In the genomic region with DNA sequence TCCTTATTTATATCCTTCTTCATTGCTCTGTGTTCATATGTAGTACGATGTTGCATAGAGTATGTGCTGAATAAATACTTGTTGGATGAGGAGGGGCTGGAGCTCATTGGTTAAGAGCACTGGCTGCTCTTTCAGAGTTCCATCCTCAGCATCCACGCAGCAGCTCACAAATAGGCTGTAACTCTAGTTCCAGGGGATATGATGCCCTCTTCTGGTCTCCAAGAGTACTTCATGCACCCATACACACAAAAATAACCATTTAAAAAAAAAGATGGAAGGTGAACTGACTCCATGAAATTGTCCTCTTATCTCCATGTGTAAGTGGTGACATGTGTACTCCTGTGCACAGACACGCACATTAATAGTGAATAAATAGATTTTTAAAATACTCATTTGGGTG, we compare ENCODE assay signal across 11 mouse cellular contexts. TPM values are rescaled to one million over a fixed set of nuclear protein-coding genes. Genes with fewer than 3 reads are reported as not detected.
DNase-seq lines count a peak whose midpoint lies in the region; ATAC-seq and TF ChIP-seq lines count a peak whose summit lies in the region.
"Had no signal": no experiment of that assay in that cellular context is flagged by ENCODE, and none has a peak within 500 bp of the region (broad histone marks: within the 10 kb centered on the region; RNA-seq: fewer than 3 reads in every experiment).

No protein-coding gene starts in this region.

- no peak overlapping the region for H3K4me3 ChIP-seq in kidney, postnatal 0 days (replicated peaks; ENCODE audit: low read depth, low read length)
- H3K4me3 ChIP-seq: heart, embryonic 10.5 days; midbrain, embryonic 12.5 days had no signal

- no peaks in the 10 kb centered on the region for H3K4me1 ChIP-seq in kidney, postnatal 0 days (replicated peaks; ENCODE audit: insufficient read depth, low read length)
- H3K4me1 ChIP-seq: heart, embryonic 10.5 days had no signal

- peak; percentile 64 for TF ChIP-seq CTCF in kidney, postnatal 0 days (IDR thresholded peaks at IDR 0.05; ENCODE audit: low read depth)

- no peak overlapping the region for H3K27ac ChIP-seq in kidney, postnatal 0 days
- H3K27ac ChIP-seq: heart, embryonic 10.5 days; midbrain, embryonic 12.5 days had no signal

- ATAC-seq in kidney, postnatal 0 days (replicated peaks; ENCODE audit: low FRiP score, low read depth): no peak
- ATAC-seq in common myeloid progenitor, adult 5-6 weeks (replicated peaks; ENCODE audit: low read depth, poor library complexity, severe bottlenecking): peak; percentile 64

- H3K4me2 ChIP-seq in kidney, postnatal 0 days (ENCODE audit: low read length): no peak overlapping the region
- H3K4me2 ChIP-seq: midbrain, embryonic 12.5 days had no signal

- no peaks in the 10 kb centered on the region for H3K27me3 ChIP-seq in kidney, postnatal 0 days (ENCODE audit: insufficient read depth, low read length)
- H3K27me3 ChIP-seq: midbrain, embryonic 12.5 days had no signal

- DNase-seq in kidney, postnatal 0 days (ENCODE audit: low spot score): peak; percentile 46
- DNase-seq in kidney, postnatal 10 days: no peak
- peak; percentile 68 for DNase-seq in 3T3-L1 (ENCODE audit: low read depth, low spot score)
- peak; percentile 29 for DNase-seq in A20 (ENCODE audit: low read depth, low spot score)
- DNase-seq in urinary bladder, postnatal 10 days (ENCODE audit: low spot score): no peak
- no peak for DNase-seq in adrenal gland, postnatal 25 days
- DNase-seq in heart, postnatal 25 days (ENCODE audit: low spot score): no peak
- DNase-seq: adrenal gland, postnatal 36 days had no signal

- H3K9ac ChIP-seq in kidney, postnatal 0 days (ENCODE audit: low read depth, low read length): no peak overlapping the region
- H3K9ac ChIP-seq: midbrain, embryonic 12.5 days had no signal

- no peaks in the 10 kb centered on the region for H3K36me3 ChIP-seq in kidney, postnatal 0 days (ENCODE audit: insufficient read depth, low read length)
- H3K36me3 ChIP-seq: heart, embryonic 10.5 days; midbrain, embryonic 12.5 days had no signal

- H3K9me3 ChIP-seq in kidney, postnatal 0 days (replicated peaks; ENCODE audit: low read length): no peaks in the 10 kb centered on the region
- H3K9me3 ChIP-seq: heart, embryonic 10.5 days; midbrain, embryonic 12.5 days had no signal

- 47% methylated on average over 3 of the region's 3 CpGs for WGBS in kidney, postnatal 0 days

- intact Hi-C loops in heart, postnatal 25 days (cut with DNase I): no loop called here

RNA-seq across cellular contexts. Expression of gene Gripap1, which starts 3.8 kb away (rescaled TPM):
- polyA plus RNA-seq in kidney, postnatal 0 days (2015; fragmentation: Nextera tagmentation; extraction: Ambion mirVana): 29.6 and 30.1 TPM in 2 replicates
- 73.1 and 85.8 TPM in 2 replicates for total RNA-seq in common myeloid progenitor, adult 5-6 weeks (2017)
- 61.2 and 64.9 TPM in 2 replicates for total RNA-seq in adrenal gland, postnatal 25 days (2021)
- total RNA-seq in heart, postnatal 25 days (2021): 10 to 100 TPM; 24.7 to 26.9 TPM

RNA-seq across cellular contexts. Expression of gene Kcnd1, which starts 28.7 kb away (rescaled TPM):
- polyA plus RNA-seq in kidney, postnatal 0 days (2015; fragmentation: Nextera tagmentation; extraction: Ambion mirVana): 0.68 and 0.83 TPM in 2 replicates
- 0.91 TPM in 1 of 2 replicates, not detected in the other for total RNA-seq in common myeloid progenitor, adult 5-6 weeks (2017)
- 1.0 and 1.2 TPM in 2 replicates for total RNA-seq in adrenal gland, postnatal 25 days (2021)
- total RNA-seq in heart, postnatal 25 days (2021): under 1 TPM; 0.22 to 0.23 TPM

RNA-seq across cellular contexts. Expression of gene Tfe3, which starts 31.0 kb away (rescaled TPM):
- 22.9 and 24.1 TPM in 2 replicates for polyA plus RNA-seq in kidney, postnatal 0 days (2015; fragmentation: Nextera tagmentation; extraction: Ambion mirVana)
- total RNA-seq in common myeloid progenitor, adult 5-6 weeks (2017): 7.1 and 10.1 TPM in 2 replicates
- total RNA-seq in adrenal gland, postnatal 25 days (2021): 40.7 and 45.0 TPM in 2 replicates
- 10 to 100 TPM; 15.0 to 16.8 TPM for total RNA-seq in heart, postnatal 25 days (2021)

RNA-seq across cellular contexts. Expression of gene Ccdc120, which starts 42.7 kb away (rescaled TPM):
- polyA plus RNA-seq in kidney, postnatal 0 days (2015; fragmentation: Nextera tagmentation; extraction: Ambion mirVana): 16.8 and 17.4 TPM in 2 replicates
- 5.2 and 6.8 TPM in 2 replicates for total RNA-seq in common myeloid progenitor, adult 5-6 weeks (2017)
- total RNA-seq in adrenal gland, postnatal 25 days (2021): 4.4 and 6.0 TPM in 2 replicates
- total RNA-seq in heart, postnatal 25 days (2021): 1 to 10 TPM in 1 of 2 experiments, under 1 TPM in 1; 0.91 to 2.0 TPM

RNA-seq across cellular contexts. Expression of gene Otud5, which starts 47.8 kb away (rescaled TPM):
- polyA plus RNA-seq in kidney, postnatal 0 days (2015; fragmentation: Nextera tagmentation; extraction: Ambion mirVana): 31.8 and 36.8 TPM in 2 replicates
- 57.0 and 57.9 TPM in 2 replicates for total RNA-seq in common myeloid progenitor, adult 5-6 weeks (2017)
- total RNA-seq in adrenal gland, postnatal 25 days (2021): 74.6 and 83.3 TPM in 2 replicates
- total RNA-seq in heart, postnatal 25 days (2021): 10 to 100 TPM; 25.7 to 28.5 TPM

Comparison
In these comparisons a context has a peak if more than half of its experiments do, and no peak if none do; other contexts are left out.
1. DNase-seq: peak in kidney, postnatal 0 days (single experiment), 3T3-L1 (single experiment) and A20 (single experiment); none in kidney, postnatal 10 days (single experiment), urinary bladder, postnatal 10 days (single experiment), adrenal gland, postnatal 25 days (single experiment) and heart, postnatal 25 days (single experiment).